Mouse (Mus musculus) embryo, embryonic 11 days (tissue): ENCODE data around the gene Mboat1.

ENCODE experiments used
- DNase-seq: peaks from one replicate; pipeline ENCODE4 v3.0.0-alpha.2; 2015

The Mboat1 gene

DNA sequence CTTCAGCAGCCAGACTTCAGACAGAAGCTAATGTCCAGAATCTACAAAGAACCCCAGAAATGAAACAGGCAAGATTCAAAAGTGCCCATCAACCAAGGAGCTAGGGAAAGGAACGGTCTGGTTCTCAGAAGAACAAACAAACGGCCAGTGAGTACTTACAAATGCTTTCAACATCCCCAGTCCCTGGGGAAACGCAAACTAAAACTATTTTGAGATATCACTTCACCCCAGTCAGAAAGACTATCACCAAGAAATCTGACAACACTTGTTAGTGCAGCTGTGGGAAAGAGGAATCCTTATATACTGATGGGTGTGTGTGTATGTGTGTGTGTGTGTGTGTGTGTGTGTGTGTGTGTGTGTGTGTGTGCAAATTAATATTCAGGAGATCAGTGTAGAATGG, 116.4 kb downstream of the Mboat1 start:
- no peak for DNase-seq

DNA sequence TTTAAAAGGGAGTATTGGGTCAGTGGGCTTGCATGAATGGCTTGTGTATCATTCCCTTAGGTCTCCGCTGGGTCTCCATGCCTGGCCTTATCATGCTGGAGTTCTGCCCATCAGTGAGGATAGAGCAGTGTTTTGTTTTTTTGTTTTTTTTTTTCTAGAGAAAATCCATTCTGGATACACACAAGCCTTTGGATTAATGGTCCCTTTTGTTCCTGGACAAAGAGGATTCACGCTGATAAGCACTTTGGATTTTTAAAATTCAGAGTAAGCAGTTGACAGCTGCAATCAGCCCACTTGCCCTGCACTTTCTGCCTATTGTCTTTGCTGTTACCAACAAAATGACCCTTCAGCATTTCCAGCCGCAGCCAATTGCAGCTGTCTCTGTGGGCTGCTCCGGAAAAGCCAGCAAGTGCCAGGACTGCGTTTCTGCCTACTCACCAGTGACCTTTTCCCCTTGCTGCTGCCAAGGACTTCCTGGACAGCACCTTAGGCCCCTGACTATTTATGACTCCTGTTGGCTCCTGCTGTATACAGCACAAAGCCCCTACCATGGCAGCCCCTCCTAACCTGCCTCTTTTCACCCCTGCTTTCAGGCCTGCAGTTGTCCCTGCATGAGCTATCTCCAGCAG, 117.5 kb downstream of the Mboat1 start:
- peak; percentile 45 for DNase-seq

DNA sequence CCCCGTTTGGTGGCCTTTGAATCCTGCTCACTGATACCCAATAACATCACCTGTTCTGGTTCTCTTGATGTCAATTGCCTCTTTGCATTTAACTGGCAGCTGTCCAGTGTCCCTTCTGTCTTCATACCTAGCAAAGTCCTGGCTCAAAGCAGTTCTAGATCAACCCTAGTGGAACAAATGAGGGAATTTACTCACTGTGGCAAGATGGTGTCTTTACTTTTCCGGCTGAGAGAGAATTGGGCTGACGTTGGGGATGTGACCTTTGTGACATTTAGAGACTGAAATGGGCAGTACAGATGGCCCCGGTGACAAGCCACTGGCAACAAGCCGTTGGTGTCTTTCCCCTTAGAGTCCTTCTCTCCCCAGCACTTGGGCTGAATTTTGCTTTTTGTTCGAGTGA, 118.1 kb downstream of the Mboat1 start:
- no peak for DNase-seq

DNA sequence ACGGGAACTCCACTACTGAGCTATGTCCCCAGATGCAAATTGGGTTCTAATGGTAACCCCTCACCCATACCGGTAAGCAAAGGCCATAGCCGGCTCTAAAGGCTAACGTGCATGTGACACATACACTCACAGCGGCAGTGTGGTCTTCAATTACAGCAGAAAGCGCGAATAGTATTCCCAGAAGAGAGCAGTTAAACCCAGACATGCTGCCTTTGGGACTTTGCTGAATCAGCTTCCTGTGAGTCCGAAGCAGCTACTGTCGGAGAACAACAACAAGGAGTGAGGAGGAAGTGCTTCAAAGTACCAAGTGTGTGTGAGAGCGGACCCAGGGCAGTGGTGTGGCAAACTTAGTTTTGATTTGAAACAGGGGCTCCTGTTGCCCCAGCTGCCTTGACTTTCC, 122.5 kb downstream of the Mboat1 start:
- no peak for DNase-seq

DNA sequence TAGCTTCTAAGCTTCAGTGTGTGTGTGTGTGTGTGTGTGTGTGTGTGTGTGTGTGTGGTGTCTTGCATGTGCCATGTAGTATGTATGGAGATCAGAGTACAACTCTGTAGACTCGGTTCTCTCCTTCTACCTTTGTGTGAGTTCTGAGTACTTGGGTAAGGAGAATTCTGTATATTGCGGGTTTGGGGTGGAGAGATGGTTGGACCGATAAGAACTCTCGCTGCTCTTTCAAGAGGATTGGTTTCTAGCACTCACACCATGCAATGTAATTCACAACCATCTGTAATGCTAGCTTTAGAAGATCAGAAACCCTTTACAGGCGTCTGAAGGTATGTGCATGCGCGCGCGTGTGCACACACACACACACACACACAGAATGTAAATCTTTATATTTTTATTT, 123.0 kb downstream of the Mboat1 start:
- DNase-seq = no peak

DNA sequence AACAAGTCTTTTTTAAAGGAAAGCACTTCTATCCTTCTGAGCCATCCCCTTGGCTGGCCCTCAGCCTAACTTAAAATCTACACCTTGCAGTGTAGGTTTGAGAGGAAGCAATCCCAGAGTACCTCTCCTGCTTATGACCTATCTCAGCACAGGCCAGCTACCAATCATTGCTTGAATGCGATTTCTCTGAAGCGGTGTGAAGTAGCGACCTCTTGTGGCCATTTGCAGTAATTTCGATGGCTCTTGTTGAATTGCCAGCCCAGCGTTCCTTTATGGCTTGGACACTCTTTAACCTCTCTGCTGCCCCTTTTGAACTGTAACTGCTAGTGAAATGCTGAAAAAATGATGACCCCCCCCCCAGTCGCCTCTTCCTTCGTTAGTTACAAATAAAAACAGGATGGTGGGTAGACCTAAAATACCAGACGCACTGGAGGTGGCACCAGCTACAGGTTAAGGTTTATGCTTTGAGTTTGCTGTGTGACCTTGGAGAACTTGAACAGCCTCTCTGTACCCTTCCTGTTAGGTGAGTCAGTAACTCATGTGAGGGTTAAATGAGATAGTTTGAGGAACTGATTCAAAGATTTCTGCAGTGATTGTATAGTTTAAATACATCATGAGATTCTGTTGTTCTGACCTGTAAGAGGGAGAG, 123.7 kb downstream of the Mboat1 start:
- peak; percentile 87 for DNase-seq

- DNase-seq = no peak
Observed at GRCm38 (mm10) chr13:30263681-30264080, 127.4 kb downstream of the Mboat1 start.

DNA sequence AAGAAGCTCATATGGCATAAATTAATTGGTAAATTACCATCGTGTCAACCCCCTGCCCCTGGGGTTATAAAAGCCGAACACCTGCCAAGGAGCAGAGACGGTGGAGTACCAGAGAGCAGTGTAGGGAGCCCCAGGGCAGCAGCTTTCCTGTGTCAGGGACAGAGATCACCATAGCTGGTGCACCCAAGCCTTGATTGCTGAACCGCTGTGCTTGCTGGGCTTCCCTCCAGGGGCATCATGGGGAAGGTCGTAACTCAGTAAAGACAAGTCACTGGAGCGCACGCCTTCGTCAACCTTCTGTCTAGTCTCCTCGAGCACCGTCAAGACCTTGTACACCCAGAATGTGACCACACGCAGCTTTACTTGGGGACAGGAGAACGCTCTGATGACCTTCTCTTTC, 128.0 kb downstream of the Mboat1 start:
- DNase-seq = no peak

DNA sequence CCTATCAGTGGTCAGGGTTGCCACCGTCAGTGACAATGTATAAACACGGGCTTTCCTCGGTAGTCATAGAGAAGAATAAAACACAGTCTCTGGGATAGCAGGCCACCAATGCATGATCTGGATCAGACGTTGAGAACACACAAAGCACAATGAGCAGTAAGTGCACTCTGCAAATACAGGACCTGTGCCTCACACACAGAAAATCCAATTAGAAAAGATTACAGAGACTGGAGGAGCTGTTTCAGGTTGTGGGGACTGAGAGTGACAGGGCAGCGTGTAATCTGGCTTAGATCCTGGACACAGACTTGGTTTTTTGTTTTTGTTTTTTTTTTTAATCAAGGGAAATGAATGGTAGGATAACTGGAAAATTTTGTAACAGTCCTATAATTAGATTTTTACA, 128.5 kb downstream of the Mboat1 start:
- DNase-seq = no peak

DNA sequence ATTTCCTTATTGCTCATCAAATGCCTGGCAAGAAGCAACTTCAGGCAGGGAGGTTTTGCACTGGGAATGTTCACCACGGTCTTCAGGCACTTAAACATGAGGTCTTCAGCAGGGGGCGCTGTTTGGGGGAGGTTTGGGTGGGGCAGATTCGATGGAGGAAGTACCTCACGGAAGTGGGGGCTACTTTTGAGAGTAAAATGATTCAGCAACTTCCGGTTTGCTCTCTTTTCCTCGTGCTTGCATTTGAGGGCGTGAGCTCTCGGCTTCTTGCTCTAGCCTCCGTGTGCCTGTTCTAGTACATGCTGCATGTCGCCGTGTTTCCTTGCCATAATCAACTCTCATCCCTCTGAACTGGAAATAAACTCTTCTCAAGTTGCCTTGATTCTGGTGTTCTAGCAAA, 129.7 kb downstream of the Mboat1 start:
- no peak for DNase-seq

- DNase-seq = peak; percentile 69
Observed at GRCm38 (mm10) chr13:30272040-30272686, 135.9 kb downstream of the Mboat1 start.
